Mouse (Mus musculus) yolk sac, embryonic 10.5 days (tissue): ENCODE measurements around the gene Carmil1.

Experiments
- DNase-seq: peaks from one replicate; pipeline ENCODE4 v3.0.0-alpha.2; 2017; ENCODE audit warnings: low spot score

Gene Carmil1

GRCm38 (mm10) chr13:24037502-24037901, 243.1 kb downstream of the Carmil1 start:
- DNase-seq: no peak

- no peak for DNase-seq
Observed at GRCm38 (mm10) chr13:24036150-24036549, 244.4 kb downstream of the Carmil1 start.

- DNase-seq: no peak
Observed at GRCm38 (mm10) chr13:24027191-24028170, 253.1 kb downstream of the Carmil1 start.

- DNase-seq: no peak
Observed at GRCm38 (mm10) chr13:24018515-24018914, 262.1 kb downstream of the Carmil1 start.

- no peak for DNase-seq
Observed at GRCm38 (mm10) chr13:24005528-24005927, 275.1 kb downstream of the Carmil1 start.

GRCm38 (mm10) chr13:24001797-24002196, 278.8 kb downstream of the Carmil1 start:
- DNase-seq: no peak

- no peak for DNase-seq
Observed at GRCm38 (mm10) chr13:24001081-24001480, 279.5 kb downstream of the Carmil1 start.

GRCm38 (mm10) chr13:23998826-23999225, 281.8 kb downstream of the Carmil1 start:
- no peak for DNase-seq

GRCm38 (mm10) chr13:23994756-23995155, 285.8 kb downstream of the Carmil1 start:
- DNase-seq: no peak

- DNase-seq: no peak
Observed at GRCm38 (mm10) chr13:23994024-23994423, 286.6 kb downstream of the Carmil1 start.

GRCm38 (mm10) chr13:23990928-23991327, 289.7 kb downstream of the Carmil1 start, which contains the start of gene Scgn:
Scgn (minus strand) TSS chr13:23991214.
- DNase-seq: peak; percentile 76

- no peak for DNase-seq
Observed at GRCm38 (mm10) chr13:23990451-23990850, 290.1 kb downstream of the Carmil1 start.

GRCm38 (mm10) chr13:23985130-23985529, 295.5 kb downstream of the Carmil1 start:
- DNase-seq: no peak

GRCm38 (mm10) chr13:23972271-23972670, 308.3 kb downstream of the Carmil1 start:
- DNase-seq: no peak

- DNase-seq: no peak
Observed at GRCm38 (mm10) chr13:23971870-23972269, 308.7 kb downstream of the Carmil1 start.

- DNase-seq: no peak
Observed at GRCm38 (mm10) chr13:23964909-23965308, 315.7 kb downstream of the Carmil1 start.
